ENCODE assay signal across 25 mouse cellular contexts in the genomic region with DNA sequence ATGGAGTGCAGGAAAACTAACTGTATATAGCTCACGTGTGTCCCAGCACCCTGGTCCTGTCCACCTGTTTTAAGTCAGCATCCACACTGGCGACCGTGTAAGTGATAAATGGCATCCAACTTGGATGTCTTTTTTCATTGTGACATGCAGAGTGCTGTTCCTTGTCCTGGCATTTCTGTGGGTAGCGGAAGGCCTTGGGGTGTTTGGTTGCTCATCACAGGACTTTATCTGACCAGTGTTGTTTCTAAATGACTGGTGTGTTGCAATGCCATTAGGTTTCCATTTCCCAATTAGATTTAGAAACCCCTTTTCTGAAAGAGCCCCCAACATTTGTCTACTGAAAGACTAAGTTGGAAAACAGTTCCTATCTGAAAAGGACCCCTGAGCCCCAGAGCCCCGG. TPM values are rescaled to one million over a fixed set of nuclear protein-coding genes. Genes with fewer than 3 reads are reported as not detected.
DNase-seq lines count a peak whose midpoint lies in the region; ATAC-seq and TF ChIP-seq lines count a peak whose summit lies in the region.
"Had no signal": no experiment of that assay in that cellular context is flagged by ENCODE, and none has a peak within 500 bp of the region (broad histone marks: within the 10 kb centered on the region; RNA-seq: fewer than 3 reads in every experiment).

No protein-coding gene starts in this region.

- peaks cover 41% of the 10 kb centered on the region for H3K36me3 ChIP-seq in liver, postnatal 0 days (replicated peaks; ENCODE audit: insufficient read depth, low read length)
- peaks cover 18% of the 10 kb centered on the region for H3K36me3 ChIP-seq in liver, embryonic 11.5 days (ENCODE audit: control insufficient read depth, insufficient read depth, low read length)
- peaks cover 2% of the 10 kb centered on the region; the same call in 1 of the 2 replicates for H3K36me3 ChIP-seq in forebrain, embryonic 11.5 days (ENCODE audit: control insufficient read depth, insufficient read depth, low read length)

- H3K9ac ChIP-seq in liver, postnatal 0 days (replicated peaks), result no peak overlapping the region; the same call in 1 of the 2 replicates
- no peak overlapping the region for H3K9ac ChIP-seq in liver, embryonic 11.5 days (ENCODE audit: low read depth, low read length)
- H3K9ac ChIP-seq in forebrain, embryonic 11.5 days (ENCODE audit: low read length), result no peak overlapping the region
- H3K9ac ChIP-seq: embryonic facial prominence, embryonic 12.5 days; forebrain, embryonic 13.5 days; forebrain, embryonic 15.5 days had no signal

- WGBS in liver, postnatal 0 days (ENCODE audit: insufficient replicate concordance), result 86% methylated on average over 5 of the region's 5 CpGs
- WGBS in liver, embryonic 11.5 days, result 88% methylated on average over 5 of the region's 5 CpGs
- 97% methylated on average over 5 of the region's 5 CpGs for WGBS in forebrain, embryonic 11.5 days

- no peak for ATAC-seq in liver, postnatal 0 days
- no peak for ATAC-seq in liver, embryonic 11.5 days (replicated peaks; ENCODE audit: low FRiP score)
- ATAC-seq in megakaryocyte, adult 5-6 weeks (ENCODE audit: poor library complexity, severe bottlenecking), result peak; percentile 50
- no peak for ATAC-seq in forebrain, embryonic 11.5 days (replicated peaks; ENCODE audit: low FRiP score)
- ATAC-seq: activated CD4-positive, CD25-positive, alpha-beta regulatory T cell, adult 4 months; CD4-positive, CD25-positive, alpha-beta regulatory T cell, adult 4 months; forebrain, embryonic 13.5 days; forebrain, embryonic 15.5 days; Patski had no signal

- H3K9me3 ChIP-seq in liver, postnatal 0 days (ENCODE audit: low read length), result no peaks in the 10 kb centered on the region
- H3K9me3 ChIP-seq in liver, embryonic 11.5 days (ENCODE audit: control insufficient read depth, low read length), result no peaks in the 10 kb centered on the region
- H3K9me3 ChIP-seq in forebrain, embryonic 11.5 days (ENCODE audit: control insufficient read depth, low read length), result no peaks in the 10 kb centered on the region
- H3K9me3 ChIP-seq: embryonic facial prominence, embryonic 10.5 days; embryonic facial prominence, embryonic 12.5 days; forebrain, embryonic 10.5 days; forebrain, embryonic 13.5 days; forebrain, embryonic 15.5 days; G1E had no signal

- H3K4me2 ChIP-seq in liver, postnatal 0 days (ENCODE audit: low read depth, low read length), result no peak overlapping the region
- no peak overlapping the region for H3K4me2 ChIP-seq in liver, embryonic 11.5 days
- H3K4me2 ChIP-seq in forebrain, embryonic 11.5 days (ENCODE audit: low read depth, low read length, severe bottlenecking), result no peak overlapping the region
- H3K4me2 ChIP-seq: embryonic facial prominence, embryonic 12.5 days; forebrain, embryonic 13.5 days; forebrain, embryonic 15.5 days had no signal

- TF ChIP-seq EP300 in liver, postnatal 0 days (IDR thresholded peaks at IDR 0.05; ENCODE audit: low read depth), result no peak

- H3K27ac ChIP-seq in liver, postnatal 0 days (ENCODE audit: low read depth), result 0 out of 2 replicates have a peak overlapping the region, but pooled peaks have one; percentile 62
- no peak overlapping the region for H3K27ac ChIP-seq in liver, embryonic 11.5 days (ENCODE audit: low read depth, low read length)
- H3K27ac ChIP-seq in forebrain, embryonic 11.5 days (ENCODE audit: low read depth, low read length), result no peak overlapping the region; the same call in 1 of the 2 replicates
- H3K27ac ChIP-seq: embryonic facial prominence, embryonic 10.5 days; embryonic facial prominence, embryonic 12.5 days; forebrain, embryonic 10.5 days; forebrain, embryonic 13.5 days; forebrain, embryonic 15.5 days had no signal

- peaks cover 32% of the 10 kb centered on the region for H3K4me1 ChIP-seq in liver, postnatal 0 days (ENCODE audit: insufficient read depth)
- H3K4me1 ChIP-seq in liver, embryonic 11.5 days (replicated peaks; ENCODE audit: control insufficient read depth, insufficient read depth, low read length), result peaks cover 13% of the 10 kb centered on the region
- H3K4me1 ChIP-seq in forebrain, embryonic 11.5 days (replicated peaks; ENCODE audit: control insufficient read depth, insufficient read depth, low read length), result no peaks in the 10 kb centered on the region
- H3K4me1 ChIP-seq: embryonic facial prominence, embryonic 12.5 days had no signal

- no peak for TF ChIP-seq CTCF in liver, postnatal 0 days (IDR thresholded peaks at IDR 0.05; ENCODE audit: low read depth)

- no peak for DNase-seq in liver, postnatal 0 days
- DNase-seq in liver, embryonic 11.5 days (ENCODE audit: low spot score), result no peak
- DNase-seq in fat pad, adult 2 months (ENCODE audit: extremely low read depth, low read depth, low spot score), result peak; percentile 14
- no peak for DNase-seq in forebrain, embryonic 11.5 days (ENCODE audit: low spot score)
- no peak for DNase-seq in urinary bladder, adult 18-20 months (ENCODE audit: low spot score in 2 of 2)
- no peak for DNase-seq in ovary, postnatal 10 days (ENCODE audit: low spot score)
- DNase-seq: adrenal gland, adult 8-10 months; adrenal gland, postnatal 14 days; B cell, adult 2 months; cerebellum, adult 11-12 months; cerebellum, adult 2 months; cerebellum, adult 9-10 months; cerebellum, postnatal 10 days; cerebellum, postnatal 25 days had no signal

- H3K27me3 ChIP-seq in liver, postnatal 0 days (ENCODE audit: insufficient read depth, low read length), result no peaks in the 10 kb centered on the region
- H3K27me3 ChIP-seq in liver, embryonic 11.5 days (replicated peaks; ENCODE audit: control insufficient read depth, insufficient read depth, low read length), result no peaks in the 10 kb centered on the region
- H3K27me3 ChIP-seq in forebrain, embryonic 11.5 days (ENCODE audit: control insufficient read depth, insufficient read depth, low read length), result no peaks in the 10 kb centered on the region
- H3K27me3 ChIP-seq: CH12.LX; embryonic facial prominence, embryonic 12.5 days; forebrain, embryonic 13.5 days; forebrain, embryonic 15.5 days; Patski had no signal

- no peak overlapping the region for H3K4me3 ChIP-seq in liver, postnatal 0 days (ENCODE audit: low read depth, low read length)
- no peak overlapping the region for H3K4me3 ChIP-seq in liver, embryonic 11.5 days (ENCODE audit: low read depth, low read length)
- no peak overlapping the region for H3K4me3 ChIP-seq in forebrain, embryonic 11.5 days (ENCODE audit: low read depth, low read length)
- H3K4me3 ChIP-seq: embryonic facial prominence, embryonic 10.5 days; embryonic facial prominence, embryonic 12.5 days; forebrain, embryonic 10.5 days; forebrain, embryonic 13.5 days; forebrain, embryonic 15.5 days had no signal

RNA-seq across cellular contexts. Expression of a gene that starts 11.1 kb away (rescaled TPM):
- 4.0 and 5.3 TPM in 2 replicates for polyA plus RNA-seq in liver, postnatal 0 days (2015; fragmentation: Nextera tagmentation; extraction: Ambion mirVana)
- 8.7 and 12.1 TPM in 2 replicates for polyA plus RNA-seq in liver, embryonic 11.5 days (2014; fragmentation: Nextera tagmentation; extraction: Ambion mirVana)
- total RNA-seq in megakaryocyte, adult 5-6 weeks (2015), result 7.7 and 9.6 TPM in 2 replicates
- total RNA-seq in megakaryocyte, adult 5-6 weeks (2017), result 7.9 and 9.2 TPM in 2 replicates
- 13.1 and 13.5 TPM in 2 replicates for polyA plus RNA-seq in forebrain, embryonic 11.5 days (2014; fragmentation: Nextera tagmentation; extraction: Ambion mirVana)

RNA-seq across cellular contexts. Expression of a gene that starts 19.5 kb away (rescaled TPM):
- 0.31 and 0.50 TPM in 2 replicates for polyA plus RNA-seq in liver, postnatal 0 days (2015; fragmentation: Nextera tagmentation; extraction: Ambion mirVana)
- polyA plus RNA-seq in liver, embryonic 11.5 days (2014; fragmentation: Nextera tagmentation; extraction: Ambion mirVana), result 0.49 and 1.1 TPM in 2 replicates
- total RNA-seq in megakaryocyte, adult 5-6 weeks (2015), result not detected in 2 replicates
- total RNA-seq in megakaryocyte, adult 5-6 weeks (2017), result not detected in 2 replicates
- 0.76 and 0.85 TPM in 2 replicates for polyA plus RNA-seq in forebrain, embryonic 11.5 days (2014; fragmentation: Nextera tagmentation; extraction: Ambion mirVana)
- total RNA-seq: CH12.LX, G1E had no signal
- polyA plus RNA-seq: CD4-positive, CD25-positive, alpha-beta regulatory T cell, adult 4 months; G1E had no signal

RNA-seq across cellular contexts. Expression of a gene that starts 45.9 kb away (rescaled TPM):
- polyA plus RNA-seq in liver, postnatal 0 days (2015; fragmentation: Nextera tagmentation; extraction: Ambion mirVana), result 235 and 276 TPM in 2 replicates
- polyA plus RNA-seq in liver, embryonic 11.5 days (2014; fragmentation: Nextera tagmentation; extraction: Ambion mirVana), result 422 and 475 TPM in 2 replicates
- 157 TPM in 2 replicates for total RNA-seq in megakaryocyte, adult 5-6 weeks (2015)
- total RNA-seq in megakaryocyte, adult 5-6 weeks (2017), result 134 and 135 TPM in 2 replicates
- polyA plus RNA-seq in forebrain, embryonic 11.5 days (2014; fragmentation: Nextera tagmentation; extraction: Ambion mirVana), result 635 and 669 TPM in 2 replicates
